Mouse (Mus musculus) CD8-positive naive resting alpha-beta T cell, adult 57 days (primary cell): ENCODE data around the gene Mrps34. TPM values are rescaled to one million over a fixed set of nuclear protein-coding genes. Genes with fewer than 3 reads are reported as not detected.

ENCODE experiments used
- total RNA-seq: library from RNA; stranded (reverse); gene quantifications from one replicate; pipeline ENCODE4 v1.2.4, GENCODE M21; 2023

Mrps34 gene
- 44.8 TPM for total RNA-seq

DNA sequence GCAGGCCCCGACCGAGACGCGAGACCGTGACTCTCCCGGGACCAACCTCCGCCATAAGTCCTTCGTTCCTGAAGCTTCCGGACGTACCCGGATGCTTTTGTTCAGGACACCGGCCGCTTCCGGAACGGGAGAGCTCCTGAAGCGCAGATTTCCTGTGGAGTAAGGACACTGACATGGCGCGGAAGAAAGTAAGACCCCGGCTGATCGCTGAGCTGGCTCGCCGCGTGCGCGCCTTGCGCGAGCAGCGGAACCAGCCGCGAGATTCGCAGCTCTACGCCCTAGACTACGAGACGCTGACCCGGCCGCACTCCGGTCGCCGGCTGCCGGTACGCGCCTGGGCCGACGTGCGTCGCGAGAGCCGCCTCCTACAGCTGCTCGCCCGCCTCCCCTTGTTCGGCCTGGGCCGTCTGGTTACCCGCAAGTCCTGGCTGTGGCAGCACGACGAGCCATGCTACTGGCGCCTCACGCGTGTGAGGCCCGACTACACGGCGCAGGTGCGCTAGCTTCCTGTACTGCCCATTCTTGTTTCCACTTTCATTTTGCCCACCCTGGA lies at the start of gene Mrps34, which contains the start of gene Eme2:
Gene Mrps34 (plus strand): TSS at position 122 of the 553 bp plus-strand sequence.
Gene Eme2 (minus strand): TSS at position 93 of the 553 bp plus-strand sequence.

DNA sequence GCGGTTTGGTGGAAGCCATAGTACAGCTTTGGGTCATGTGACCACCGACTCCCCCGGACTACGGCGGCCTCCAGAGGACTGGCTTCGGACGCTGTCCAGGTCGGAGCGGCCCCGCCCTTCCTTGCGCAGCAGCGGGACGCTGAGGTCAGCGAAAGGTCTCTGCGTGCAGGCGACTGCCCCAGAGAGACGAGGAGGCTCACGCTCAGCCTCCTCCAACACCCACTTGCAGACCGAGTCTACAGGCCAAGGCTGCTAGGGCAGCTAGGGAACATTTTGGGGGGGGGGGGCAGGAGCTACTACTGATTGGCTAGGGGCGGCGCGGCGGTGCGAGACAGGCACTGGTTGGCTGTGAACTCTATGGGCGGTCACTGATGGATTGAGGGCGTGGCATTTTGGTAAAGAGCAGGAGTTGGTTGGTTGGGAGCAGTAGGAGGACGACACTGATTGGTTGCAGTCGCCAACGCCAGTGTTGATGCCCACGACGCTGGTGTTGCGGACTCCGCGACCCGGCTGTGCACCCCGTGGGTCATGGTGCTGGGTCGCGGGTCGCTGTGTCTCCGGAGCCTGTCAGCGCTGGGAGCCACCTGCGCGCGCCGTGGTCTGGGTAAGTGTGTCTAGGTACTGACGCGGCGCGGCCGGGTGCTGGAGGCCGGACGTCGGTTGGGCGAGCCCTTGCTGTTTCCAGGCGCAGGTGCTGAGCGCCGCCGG lies 44.7 kb upstream of the Mrps34 start, which contains the start of gene Fahd1:
Gene Fahd1 (minus strand): TSS at position 300 of the 708 bp plus-strand sequence.

DNA sequence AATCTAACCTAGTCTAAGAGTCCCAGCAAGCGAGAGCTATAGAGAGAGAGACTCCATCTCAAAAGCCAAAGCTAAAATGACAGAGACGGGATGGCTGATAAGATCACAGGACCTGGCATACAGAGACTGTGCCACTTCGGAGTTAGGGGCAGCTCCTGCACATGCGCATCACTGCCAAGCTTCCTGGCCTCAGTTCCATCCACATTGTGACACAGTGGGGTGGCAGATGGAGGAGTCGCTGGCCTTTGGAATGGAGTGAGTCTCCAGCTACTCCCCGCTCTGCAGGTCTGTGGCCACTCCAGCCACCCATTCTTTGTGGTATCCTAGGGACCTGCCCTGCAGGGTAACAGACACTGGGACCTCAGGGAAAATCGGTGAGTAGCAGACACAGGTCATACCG lies 29.1 kb upstream of the Mrps34 start, which contains the start of gene Igfals:
Gene Igfals (plus strand): TSS at position 222 of the 400 bp plus-strand sequence.

DNA sequence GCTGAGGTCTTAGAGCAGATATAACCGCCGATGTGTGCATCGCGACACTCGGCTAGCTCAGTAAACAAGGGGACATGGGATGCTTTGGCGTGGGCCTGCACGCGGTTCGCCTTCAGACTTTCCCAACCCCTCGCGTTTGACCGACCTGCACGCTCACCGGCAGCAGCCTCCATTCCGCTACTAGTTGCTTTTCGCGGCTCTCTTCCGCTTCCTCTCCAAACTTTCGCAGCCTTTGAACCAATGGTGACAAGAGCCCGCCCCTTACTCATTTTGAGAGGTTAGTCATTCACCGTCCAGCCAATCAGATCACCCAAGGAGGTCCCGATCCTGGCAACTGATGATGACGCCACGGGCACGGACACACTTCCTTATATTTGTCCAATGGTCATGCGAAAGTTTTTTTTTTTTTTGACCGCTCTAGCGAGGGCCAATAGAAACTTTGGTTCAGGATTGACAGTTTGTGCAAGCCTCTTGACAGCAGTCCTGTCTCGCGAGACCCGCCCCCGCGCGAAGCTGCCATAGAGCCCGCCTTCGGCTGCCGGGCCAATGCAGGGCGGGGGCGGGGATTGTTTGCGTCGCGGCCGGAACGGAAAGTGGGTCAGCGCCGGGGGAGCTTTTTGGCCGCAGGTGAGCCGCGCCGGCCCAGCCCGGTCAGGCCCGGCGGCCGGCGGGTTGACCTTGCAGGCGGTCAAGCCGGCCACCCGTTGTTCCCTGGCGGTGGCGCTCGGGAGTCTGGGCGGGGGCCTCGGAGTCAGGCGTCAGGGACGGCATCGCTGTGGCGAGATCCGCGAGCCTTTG lies 8.6 kb upstream of the Mrps34 start, which contains the start of the genes Nubp2 and Spsb3:
Gene Nubp2 (minus strand): TSS at position 216 of the 798 bp plus-strand sequence.
Gene Spsb3 (plus strand): TSS at position 510 of the 798 bp plus-strand sequence.

DNA sequence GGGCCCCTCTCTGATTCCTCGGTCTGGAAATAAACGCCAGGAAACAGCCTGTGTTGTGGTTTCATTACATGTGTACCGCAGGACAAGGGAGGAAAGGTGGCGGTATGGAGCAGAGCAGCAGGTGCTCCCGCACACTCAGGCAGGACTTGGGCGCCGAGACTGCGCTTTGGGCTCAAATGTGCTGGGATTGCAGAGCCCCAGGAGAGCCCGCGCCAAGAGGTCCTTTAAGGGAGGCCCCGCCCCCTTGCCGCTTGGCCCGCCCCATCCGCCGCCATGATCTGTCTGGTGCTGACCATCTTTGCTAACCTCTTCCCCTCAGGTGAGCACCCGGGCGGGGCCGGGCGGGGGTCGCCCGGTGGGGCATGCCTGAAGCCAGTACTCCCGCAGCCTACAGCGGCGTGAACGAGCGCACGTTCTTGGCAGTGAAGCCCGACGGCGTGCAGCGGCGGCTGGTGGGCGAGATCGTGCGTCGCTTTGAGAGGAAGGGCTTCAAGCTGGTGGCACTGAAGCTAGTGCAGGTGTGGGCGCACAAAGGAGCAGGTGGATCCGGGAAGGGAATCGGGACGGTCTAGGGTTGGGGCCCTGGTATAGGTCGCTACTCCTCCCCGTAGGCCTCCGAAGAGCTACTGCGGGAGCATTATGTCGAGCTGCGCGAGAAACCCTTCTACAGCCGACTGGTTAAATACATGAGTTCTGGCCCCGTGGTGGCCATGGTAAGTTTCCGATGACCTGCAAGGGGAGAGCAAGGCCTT lies 1.5 kb downstream of the Mrps34 start, which contains the start of gene Nme3:
Gene Nme3 (plus strand): TSS at position 260 of the 752 bp plus-strand sequence.

DNA sequence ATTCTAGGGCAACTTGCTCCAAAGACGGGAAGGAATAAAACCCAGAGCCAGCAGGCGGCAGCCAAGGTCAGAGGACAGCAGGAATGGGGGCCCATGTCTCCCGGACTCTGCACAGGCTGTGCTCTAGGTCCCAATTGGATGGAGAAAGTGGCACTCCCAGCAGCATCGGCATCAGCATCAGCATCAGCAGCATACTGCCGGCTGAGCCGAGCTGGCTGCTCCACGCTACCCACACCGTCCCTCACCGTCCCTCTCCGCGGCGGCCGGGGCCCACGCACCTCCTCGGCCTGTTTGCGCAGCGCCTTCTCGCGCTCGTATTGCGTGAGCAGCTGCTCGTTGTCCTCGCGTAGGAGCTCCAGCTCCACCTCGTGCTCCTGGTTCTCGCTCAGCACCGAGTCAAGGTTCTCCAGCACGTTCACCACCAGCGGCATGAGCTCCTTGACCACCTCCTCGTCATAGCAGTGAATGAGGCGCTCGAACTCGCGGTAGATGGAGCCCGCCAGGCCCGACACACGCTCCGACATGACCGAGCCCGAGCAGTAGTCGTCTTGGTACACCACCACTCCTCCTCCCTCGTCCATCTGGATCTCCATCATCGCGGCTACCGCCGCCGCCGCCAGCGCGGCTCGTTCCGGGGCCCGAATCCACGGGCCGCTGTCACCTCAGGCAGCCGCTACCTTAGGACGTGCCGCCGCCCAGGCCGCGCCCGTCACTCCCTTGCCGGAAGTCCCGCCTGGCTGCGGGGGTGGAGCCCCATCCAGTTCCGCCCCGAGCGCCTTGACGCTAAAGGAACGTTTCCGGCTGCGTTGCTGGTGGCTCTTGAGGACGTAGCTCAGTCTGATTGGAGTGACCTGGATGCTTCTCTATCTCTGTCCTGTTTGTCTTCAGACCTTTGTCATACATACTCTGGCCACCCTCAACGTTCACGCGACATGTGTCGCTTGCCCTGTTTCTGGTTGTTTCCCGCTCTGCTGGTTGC lies 41.6 kb downstream of the Mrps34 start, which contains the start of gene Mapk8ip3:
Gene Mapk8ip3 (minus strand): TSS at position 719 of the 979 bp plus-strand sequence.

Other genes with a start within 250 kb of the Mrps34 start
- gene Slc9a3r2, start 244.8 kb upstream of the Mrps34 start, total RNA-seq: not detected
- gene Npw, start 236.7 kb upstream of the Mrps34 start, total RNA-seq: not detected
- gene Zfp598, start 225.4 kb upstream of the Mrps34 start, total RNA-seq: 62.1 TPM
- gene Syngr3, start 205.2 kb upstream of the Mrps34 start, total RNA-seq: not detected
- gene Gfer, start 199.0 kb upstream of the Mrps34 start, total RNA-seq: 12.7 TPM
- gene Noxo1, start 198.9 kb upstream of the Mrps34 start, total RNA-seq: 2.0 TPM
- 26.6 TPM for gene Tbl3, start 187.5 kb upstream of the Mrps34 start, total RNA-seq
- not detected for gene Rnf151, start 177.1 kb upstream of the Mrps34 start, total RNA-seq
- gene Rps2, start 177.0 kb upstream of the Mrps34 start, total RNA-seq: 1,667 TPM
- 68.1 TPM for gene Ndufb10, start 170.6 kb upstream of the Mrps34 start, total RNA-seq
- gene Rpl3l, start 167.3 kb upstream of the Mrps34 start, total RNA-seq: not detected
- gene Msrb1, start 158.5 kb upstream of the Mrps34 start, total RNA-seq: 32.5 TPM
- gene Hs3st6, start 142.1 kb upstream of the Mrps34 start, total RNA-seq: not detected
- gene Meiob, start 90.8 kb upstream of the Mrps34 start, total RNA-seq: not detected
- 33.1 TPM for gene Hagh, start 55.0 kb upstream of the Mrps34 start, total RNA-seq
- gene Fahd1, start 44.8 kb upstream of the Mrps34 start, total RNA-seq: 2.0 TPM
- gene Igfals, start 29.1 kb upstream of the Mrps34 start, total RNA-seq: 0.67 TPM
- gene Nubp2, start 8.8 kb upstream of the Mrps34 start, total RNA-seq: 53.6 TPM
- 28.9 TPM for gene Spsb3, start 8.5 kb upstream of the Mrps34 start, total RNA-seq
- 66.2 TPM for gene Eme2, start within 50 bp of the Mrps34 start, total RNA-seq
- gene Nme3, start 1.4 kb downstream of the Mrps34 start, total RNA-seq: 24.0 TPM
- gene Mapk8ip3, start 41.9 kb downstream of the Mrps34 start, total RNA-seq: 226 TPM
- 18.5 TPM for gene Jpt2, start 65.6 kb downstream of the Mrps34 start, total RNA-seq
- gene Cramp1l, start 120.7 kb downstream of the Mrps34 start, total RNA-seq: 36.7 TPM
- gene Ift140, start 121.0 kb downstream of the Mrps34 start, total RNA-seq: 31.4 TPM
- not detected for gene Tmem204, start 188.5 kb downstream of the Mrps34 start, total RNA-seq
- gene Telo2, start 220.9 kb downstream of the Mrps34 start, total RNA-seq: 38.0 TPM
- not detected for gene Ptx4, start 225.6 kb downstream of the Mrps34 start, total RNA-seq
- gene Clcn7, start 238.3 kb downstream of the Mrps34 start, total RNA-seq: 35.2 TPM